Mouse (Mus musculus) layer of hippocampus, postnatal 25 days (tissue): ENCODE data around the gene Ccdc92b. TPM values are rescaled to one million over a fixed set of nuclear protein-coding genes. Genes with fewer than 3 reads are reported as not detected.
"Not testable (repeated sequence)": the region's sequence is repeated elsewhere in the genome, so short reads cannot be mapped to it uniquely, and the experiment has no call there.

Experiments used
- DNase-seq, 2 experiments: peaks; one replicate each; pipeline ENCODE4 v3.0.0; 2022; ENCODE audit warnings: mixed read lengths in 2 of 2, low spot score in 1 of 2; ENCODE audit errors: extremely low spot score in 1 of 2
- total RNA-seq, 2 experiments: library from RNA; stranded (reverse); gene quantifications; 2 replicates each; pipeline ENCODE4 v1.2.3; 2021

Ccdc92b gene
- 10 to 100 TPM; 21.9 to 22.6 TPM for total RNA-seq

GRCm38 (mm10) chr11:74619201-74619955 lies at the start of gene Ccdc92b:
Gene Ccdc92b, plus strand, starts transcription at chr11:74619605.
- peak; percentile 73 to 74 for DNase-seq

DNA sequence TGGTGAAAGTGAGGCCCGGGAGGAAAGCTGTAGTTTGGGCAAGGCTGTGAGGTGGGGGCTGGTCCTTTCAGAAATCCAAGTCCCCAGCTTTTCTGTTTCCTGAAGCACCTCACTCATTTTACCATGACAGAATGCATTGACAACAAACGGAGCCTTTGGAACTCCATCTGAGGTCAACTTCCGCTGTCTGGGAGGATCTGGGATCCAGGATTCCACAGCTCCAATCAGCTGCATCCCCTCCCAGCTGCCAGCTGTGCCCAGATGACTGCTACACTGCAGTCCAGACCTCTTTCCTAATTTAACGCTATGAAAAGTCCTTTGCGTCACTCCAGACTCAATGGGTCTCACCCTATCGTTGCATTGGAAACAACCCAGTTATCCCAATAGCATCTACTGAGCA lies 49.7 kb upstream of the Ccdc92b start:
- DNase-seq = no peak

- DNase-seq = no peak
Measured at GRCm38 (mm10) chr11:74572459-74573061, 46.8 kb upstream of the Ccdc92b start.

DNA sequence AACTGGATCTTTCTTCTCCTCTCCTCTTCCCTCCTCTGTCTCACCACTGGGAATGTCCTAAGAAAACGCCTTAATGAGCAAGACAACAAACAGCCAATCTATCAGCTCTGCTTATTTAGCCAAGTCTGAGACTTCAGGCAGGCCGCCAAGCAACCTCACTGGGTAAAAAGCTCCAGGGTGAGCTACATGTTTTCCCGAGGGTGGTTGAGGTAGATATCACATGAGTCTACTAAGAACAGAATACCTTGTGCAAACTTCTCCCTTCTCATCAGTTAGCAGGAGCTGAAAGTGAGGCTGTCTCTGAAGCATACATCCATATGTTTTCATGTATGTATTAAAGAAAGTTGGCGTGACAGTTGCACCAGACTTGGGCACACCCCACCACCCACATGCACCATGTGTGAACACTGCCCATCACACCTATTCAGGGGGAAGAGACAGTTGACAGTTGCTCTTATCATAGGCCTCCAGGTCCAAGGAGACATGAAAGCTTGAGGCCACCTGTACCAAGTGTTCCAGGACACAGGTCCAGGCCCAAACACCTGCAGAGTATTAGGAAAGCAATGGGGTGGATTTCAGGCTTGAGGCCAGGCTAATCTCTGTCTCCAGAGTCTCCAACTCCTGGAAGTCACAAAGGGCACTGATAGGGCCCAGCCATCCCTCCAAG lies 44.5 kb upstream of the Ccdc92b start:
- no peak for DNase-seq

GRCm38 (mm10) chr11:74575940-74576339 lies 43.5 kb upstream of the Ccdc92b start:
- DNase-seq = no peak

GRCm38 (mm10) chr11:74577068-74577467 lies 42.3 kb upstream of the Ccdc92b start:
- DNase-seq = no peak

DNA sequence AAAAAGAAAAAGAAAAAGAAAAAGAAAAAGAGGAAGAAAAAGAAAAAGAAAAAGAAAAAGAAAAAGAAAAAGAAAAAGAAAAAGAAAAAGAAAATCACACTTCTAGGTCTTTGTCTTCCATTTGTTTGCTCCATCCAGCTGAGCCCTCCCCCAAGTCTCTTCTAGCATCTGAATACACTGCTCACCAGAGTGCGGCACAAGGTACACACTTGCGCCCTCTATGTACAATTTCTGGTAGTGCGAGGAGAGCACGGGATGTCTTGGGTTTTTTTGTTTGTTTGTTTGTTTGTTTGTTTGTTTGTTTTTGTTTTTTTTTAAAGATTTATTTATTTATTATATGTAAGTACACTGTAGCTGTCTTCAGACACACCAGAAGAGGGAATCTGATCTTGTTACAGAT lies 38.1 kb upstream of the Ccdc92b start:
- DNase-seq = not testable (repeated sequence)

GRCm38 (mm10) chr11:74582464-74582863 lies 36.9 kb upstream of the Ccdc92b start:
- no peak for DNase-seq

DNA sequence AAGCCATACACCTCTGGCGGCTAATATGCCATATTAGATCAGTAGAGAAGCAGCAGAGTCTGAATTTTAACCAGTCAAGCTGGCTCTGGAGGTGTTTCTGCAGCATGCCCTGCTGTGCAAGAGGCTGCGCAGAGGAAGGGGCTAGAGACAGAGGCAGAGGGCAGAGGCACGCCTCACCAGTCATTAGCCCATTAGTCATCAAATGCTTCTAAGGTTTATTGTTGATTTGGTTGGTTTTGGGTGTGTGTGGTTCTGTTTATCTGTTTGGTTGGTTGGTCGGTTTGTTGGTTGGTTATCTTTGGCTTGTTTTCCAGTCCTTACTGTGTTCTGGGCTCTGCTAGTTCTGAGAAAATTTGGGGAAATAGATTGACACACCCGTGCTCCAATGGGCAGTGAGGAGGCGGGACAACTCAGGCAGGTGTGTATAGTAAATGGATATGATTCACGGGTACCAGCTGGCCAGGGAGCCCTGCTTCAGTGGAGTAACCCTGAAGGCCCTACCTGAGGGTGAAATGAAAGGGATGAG lies 35.5 kb upstream of the Ccdc92b start:
- DNase-seq = no peak

GRCm38 (mm10) chr11:74584946-74585723 lies 34.3 kb upstream of the Ccdc92b start:
- DNase-seq = no peak

DNA sequence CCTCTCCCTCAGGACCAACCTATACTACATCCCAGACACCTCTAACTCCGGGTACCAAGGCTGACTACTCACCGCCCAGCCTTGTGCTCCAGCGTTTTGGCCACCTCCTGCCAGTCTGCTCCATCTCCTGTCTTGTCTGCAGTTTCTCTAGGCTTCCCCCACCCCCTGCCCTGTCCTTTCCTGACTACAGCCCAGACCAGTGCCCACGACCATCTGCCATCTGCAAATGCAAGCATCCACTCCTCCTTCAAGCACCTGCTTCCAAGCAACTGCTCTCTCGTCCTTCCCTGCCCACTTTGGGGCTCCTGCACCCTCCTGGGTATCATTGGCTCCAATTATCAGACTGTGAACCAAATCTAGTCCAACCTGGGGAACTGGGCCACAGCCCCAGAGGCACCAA lies 33.0 kb upstream of the Ccdc92b start:
- DNase-seq = no peak

GRCm38 (mm10) chr11:74589401-74590238 lies 29.8 kb upstream of the Ccdc92b start:
- peak; percentile 47 to 57 for DNase-seq

GRCm38 (mm10) chr11:74590239-74590596 lies 29.2 kb upstream of the Ccdc92b start:
- DNase-seq = peak in 1 of 2 experiments; percentile 57

GRCm38 (mm10) chr11:74590691-74591090 lies 28.7 kb upstream of the Ccdc92b start:
- no peak for DNase-seq

DNA sequence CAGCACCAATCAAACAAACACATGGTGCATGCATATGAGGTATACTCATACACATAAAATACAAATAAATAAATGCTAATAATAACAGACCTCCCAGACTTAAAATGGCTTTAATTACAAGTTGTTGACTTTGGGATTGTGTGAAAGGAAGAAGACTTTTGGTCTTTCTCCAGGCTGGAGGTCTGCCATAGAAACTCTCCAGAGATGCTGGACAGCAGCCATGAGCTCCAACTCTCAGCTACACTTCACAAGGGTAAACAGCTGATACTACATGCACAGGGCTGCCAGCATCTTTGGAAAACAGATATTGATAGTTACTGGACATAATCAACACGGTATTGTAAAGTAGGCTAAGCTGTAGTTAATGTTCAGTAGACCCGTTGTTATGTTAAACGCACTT lies 27.2 kb upstream of the Ccdc92b start:
- DNase-seq = no peak

- DNase-seq = no peak
Measured at GRCm38 (mm10) chr11:74597283-74597989, 22.0 kb upstream of the Ccdc92b start.

- no peak for DNase-seq
Measured at GRCm38 (mm10) chr11:74597990-74598337, 21.4 kb upstream of the Ccdc92b start.

DNA sequence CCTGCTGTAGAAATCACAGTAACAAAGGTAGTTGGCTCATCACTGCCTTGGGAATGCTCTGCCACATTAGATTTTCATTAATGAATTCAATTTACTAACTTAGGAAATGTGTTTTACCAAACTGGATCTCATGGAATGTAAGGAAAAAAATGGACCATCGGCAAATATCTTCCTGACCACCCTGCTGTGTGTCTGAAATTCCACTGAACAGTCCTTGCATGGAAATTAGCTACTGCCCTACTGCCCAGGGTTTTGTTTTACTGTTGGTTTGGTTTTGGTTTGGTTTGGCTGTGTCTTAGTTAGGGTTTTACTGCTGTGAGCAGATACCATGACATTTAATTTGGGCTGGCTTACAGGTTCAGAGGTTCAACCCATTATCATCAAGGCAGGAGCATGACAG lies 17.1 kb upstream of the Ccdc92b start:
- DNase-seq = no peak

DNA sequence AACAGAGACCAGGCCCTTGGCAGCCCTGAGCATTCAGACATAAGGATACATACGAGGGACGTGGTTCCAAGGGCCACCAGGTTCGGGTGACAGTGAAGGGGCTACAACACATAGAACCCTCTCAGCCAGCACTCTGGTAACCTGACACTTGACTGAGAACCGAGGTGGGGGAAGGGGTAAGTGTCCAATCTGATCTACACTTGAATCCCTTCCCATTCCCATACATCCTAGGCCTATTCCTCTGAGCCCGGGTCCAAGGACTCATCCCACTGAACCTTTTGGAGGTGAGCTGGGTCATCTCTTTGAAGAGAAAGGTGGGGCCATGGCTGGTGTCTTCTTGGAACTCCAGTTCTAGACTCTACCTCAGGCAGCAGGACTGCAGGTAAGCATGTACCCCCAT lies 9.3 kb upstream of the Ccdc92b start:
- DNase-seq = no peak
